Mouse (Mus musculus): ENCODE measurements around the gene Col6a6. TPM values are rescaled to one million over a fixed set of nuclear protein-coding genes. Genes with fewer than 3 reads are reported as not detected.

Col6a6 gene
- total and polyA plus RNA-seq, 2 experiments from 2014 or later, result 0.23 to 0.31 TPM

DNA sequence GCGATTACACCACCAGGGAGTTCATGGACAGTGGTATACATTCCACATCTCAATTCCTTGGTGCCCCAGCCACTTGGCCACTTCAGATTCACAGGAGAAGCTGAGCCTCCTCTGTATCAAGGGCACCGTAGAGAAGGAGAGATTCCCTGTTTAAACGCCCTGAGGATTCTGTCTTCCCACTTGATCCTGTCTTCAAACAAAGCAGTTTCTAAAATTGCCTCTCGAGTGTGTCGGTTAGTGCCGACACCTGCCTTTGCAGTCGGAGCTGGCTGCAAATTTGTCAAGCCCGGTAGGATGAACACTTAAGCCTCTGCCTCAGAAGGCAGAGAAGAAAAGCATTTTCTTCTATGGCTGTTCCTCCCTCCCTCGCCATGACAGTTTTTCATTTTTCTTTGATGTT, 134.9 kb downstream of the Col6a6 start:
- H3K9me3 ChIP-seq (ENCODE audit: low read length), result no peaks in the 10 kb centered on the region
- peaks cover 4% of the 10 kb centered on the region; the same call in 1 of the 2 replicates for H3K36me3 ChIP-seq (ENCODE audit: insufficient read depth, low read length)
- H3K27ac ChIP-seq, result no peak overlapping the region
- H3K4me2 ChIP-seq (ENCODE audit: low read depth, low read length), result no peak overlapping the region
- peaks cover under 1% of the 10 kb centered on the region; the same call in 1 of the 2 replicates for H3K4me1 ChIP-seq (ENCODE audit: insufficient read depth, low read length)
- H3K27me3 ChIP-seq (ENCODE audit: insufficient read depth, low read length), result no peaks in the 10 kb centered on the region
- no peak overlapping the region for H3K4me3 ChIP-seq (ENCODE audit: low read length)
- WGBS, result 71% methylated on average over 9 of the region's 9 CpGs
- no peak overlapping the region for H3K9ac ChIP-seq (replicated peaks; ENCODE audit: low read length)
- DNase-seq (ENCODE audit: low spot score) (no peak), ATAC-seq (no peak)
- TF ChIP-seq CTCF (IDR thresholded peaks at IDR 0.05; ENCODE audit: low read depth), result no peak

DNA sequence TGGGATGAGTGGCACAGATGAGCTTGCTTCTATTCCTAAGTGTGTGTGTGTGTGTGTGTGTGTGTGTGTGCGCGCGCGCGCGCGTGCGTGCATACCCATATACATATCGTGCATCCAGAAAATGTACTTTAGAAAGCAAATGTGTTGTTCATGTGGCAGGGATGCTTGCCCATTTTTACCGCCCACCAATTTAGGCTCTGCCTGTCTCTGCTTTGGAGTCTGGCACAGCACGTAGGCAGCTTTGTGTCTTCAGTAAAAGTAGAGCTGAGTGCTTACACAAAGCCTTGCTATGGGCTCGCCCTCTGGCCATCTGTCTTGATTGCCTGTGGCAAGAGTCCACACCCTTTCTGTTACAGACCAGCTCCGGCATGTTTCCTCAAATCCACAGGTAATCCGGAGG, 135.5 kb downstream of the Col6a6 start:
- no peak overlapping the region for H3K4me3 ChIP-seq (ENCODE audit: low read length)
- peaks cover 9% of the 10 kb centered on the region; the same call in 1 of the 2 replicates for H3K36me3 ChIP-seq (ENCODE audit: insufficient read depth, low read length)
- no peak for TF ChIP-seq CTCF (IDR thresholded peaks at IDR 0.05; ENCODE audit: low read depth)
- H3K27me3 ChIP-seq (ENCODE audit: insufficient read depth, low read length), result no peaks in the 10 kb centered on the region
- H3K27ac ChIP-seq, result no peak overlapping the region
- H3K4me1 ChIP-seq (ENCODE audit: insufficient read depth, low read length), result no peaks in the 10 kb centered on the region
- 93% methylated on average over 14 of the region's 14 CpGs for WGBS
- H3K4me2 ChIP-seq (ENCODE audit: low read depth, low read length), result no peak overlapping the region
- DNase-seq (ENCODE audit: low spot score) (no peak), ATAC-seq (no peak)
- H3K9ac ChIP-seq (replicated peaks; ENCODE audit: low read length), result no peak overlapping the region
- no peaks in the 10 kb centered on the region for H3K9me3 ChIP-seq (ENCODE audit: low read length)

DNA sequence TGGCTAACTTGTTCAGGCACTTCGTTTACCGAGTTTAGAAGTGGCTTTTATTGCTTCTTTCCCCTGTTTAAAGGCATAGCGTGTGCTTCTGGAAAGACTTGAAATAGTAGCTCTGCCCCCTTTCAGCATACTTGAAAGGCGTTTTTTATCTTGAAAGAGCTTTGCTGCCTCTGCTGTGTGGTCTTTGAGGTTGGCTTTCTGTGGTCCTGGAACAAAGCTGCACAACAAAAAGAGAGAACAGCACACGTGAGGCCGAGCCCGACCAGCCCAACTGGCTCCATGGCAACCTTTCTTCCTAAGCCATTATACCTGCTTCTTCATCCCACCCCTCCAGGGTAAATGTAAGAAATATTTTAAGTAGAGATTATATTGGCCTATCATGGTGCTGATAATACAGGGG, 138.5 kb downstream of the Col6a6 start:
- Histone ChIP-seq H3K4me1 (ENCODE audit: insufficient read depth, low read length) (no peaks in the 10 kb centered on the region), H3K4me3 (ENCODE audit: low read length) (no peak overlapping the region), H3K36me3 (ENCODE audit: insufficient read depth, low read length) (peaks cover 35% of the 10 kb centered on the region), H3K27ac (no peak overlapping the region), H3K9ac (replicated peaks; ENCODE audit: low read length) (no peak overlapping the region), H3K4me2 (ENCODE audit: low read depth, low read length) (no peak overlapping the region), H3K9me3 (ENCODE audit: low read length) (no peaks in the 10 kb centered on the region), H3K27me3 (ENCODE audit: insufficient read depth, low read length) (no peaks in the 10 kb centered on the region)
- no peak for DNase-seq (ENCODE audit: low spot score)
- ATAC-seq, result no peak
- no peak for TF ChIP-seq CTCF (IDR thresholded peaks at IDR 0.05; ENCODE audit: low read depth)
- WGBS, result 42% methylated on average over 7 of the region's 7 CpGs

DNA sequence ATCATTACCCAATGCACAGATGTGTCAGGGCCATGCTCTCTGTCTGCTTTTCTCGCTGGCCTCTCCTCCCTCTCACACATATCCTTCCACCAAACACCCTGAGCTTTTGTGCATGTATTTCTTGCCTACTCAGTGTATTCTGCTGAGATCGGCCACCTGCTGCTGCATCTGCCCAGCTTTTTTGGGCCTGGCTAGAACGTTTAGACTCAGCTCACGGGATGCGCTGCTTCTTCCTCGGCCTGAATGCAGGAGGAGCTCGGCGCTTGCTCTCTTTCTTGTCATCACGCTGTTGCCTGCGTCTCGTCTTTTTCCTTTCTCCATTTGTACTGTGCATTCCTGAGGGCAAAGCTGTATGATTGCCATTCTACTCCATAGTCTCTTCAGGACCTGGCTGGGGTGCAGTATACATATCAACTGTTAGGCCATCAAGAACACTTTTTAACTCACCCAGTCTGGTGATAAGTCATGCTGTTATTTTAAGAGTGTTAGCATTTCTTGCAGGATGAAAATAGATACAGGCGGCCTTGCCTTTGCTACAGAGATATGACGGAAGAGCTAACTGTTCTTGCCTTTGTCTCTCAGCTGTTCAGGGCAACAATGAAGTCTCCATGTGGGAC, 143.3 kb downstream of the Col6a6 start:
- no peaks in the 10 kb centered on the region for H3K4me1 ChIP-seq (ENCODE audit: insufficient read depth, low read length)
- H3K27me3 ChIP-seq (ENCODE audit: insufficient read depth, low read length), result no peaks in the 10 kb centered on the region
- no peak for TF ChIP-seq CTCF (IDR thresholded peaks at IDR 0.05; ENCODE audit: low read depth)
- DNase-seq (ENCODE audit: low spot score), result no peak
- 84% methylated on average over 13 of the region's 13 CpGs for WGBS
- H3K4me3 ChIP-seq (ENCODE audit: low read length), result no peak overlapping the region
- H3K36me3 ChIP-seq (ENCODE audit: insufficient read depth, low read length), result peaks cover 48% of the 10 kb centered on the region
- no peak overlapping the region for H3K4me2 ChIP-seq (ENCODE audit: low read depth, low read length)
- ATAC-seq, result no peak
- H3K9me3 ChIP-seq (ENCODE audit: low read length), result no peaks in the 10 kb centered on the region
- no peak overlapping the region for H3K27ac ChIP-seq
- H3K9ac ChIP-seq (replicated peaks; ENCODE audit: low read length), result no peak overlapping the region

DNA sequence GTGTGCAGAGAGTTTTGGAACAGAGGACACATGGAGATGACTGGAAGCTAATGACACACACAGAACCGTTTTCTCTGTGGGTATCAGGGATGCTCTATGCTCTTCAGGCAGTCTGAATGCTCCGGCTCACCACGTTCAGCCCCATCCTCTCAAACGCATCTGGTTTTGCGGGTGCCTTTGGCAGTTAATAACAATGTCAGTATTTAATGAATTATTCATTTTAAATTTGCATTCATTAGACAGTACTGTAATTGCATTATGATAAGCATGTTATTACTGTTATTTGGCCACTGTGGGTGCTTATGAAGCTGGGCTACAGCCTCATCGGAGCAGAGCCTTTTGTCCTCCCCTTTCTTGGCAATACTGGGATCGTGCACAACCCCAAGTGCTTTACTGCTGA, 146.6 kb downstream of the Col6a6 start:
- DNase-seq (ENCODE audit: low spot score), result no peak
- no peak overlapping the region for H3K9ac ChIP-seq (replicated peaks; ENCODE audit: low read length)
- peak; percentile 49; the same call in 1 of the 2 replicates for ATAC-seq

DNA sequence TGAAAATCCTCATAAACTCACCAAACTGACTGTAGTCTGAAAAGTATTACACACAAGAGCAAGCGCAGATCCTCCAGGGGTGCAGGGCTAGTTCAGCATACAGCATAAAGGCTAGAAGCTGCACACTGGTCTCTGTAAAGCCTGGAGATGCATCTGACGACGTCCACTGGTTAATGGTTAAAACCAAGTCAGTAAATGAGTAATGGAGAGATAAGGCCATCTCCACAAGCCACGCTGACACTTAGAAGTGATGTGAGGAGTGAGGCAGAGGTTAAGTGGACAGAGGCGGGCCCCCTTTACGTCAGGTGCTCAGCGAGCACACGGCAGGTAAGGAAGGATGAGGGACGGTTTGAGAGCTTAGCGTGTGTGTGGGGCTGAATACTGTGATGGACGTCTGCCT, 152.0 kb downstream of the Col6a6 start:
- DNase-seq (ENCODE audit: low spot score) (no peak), ATAC-seq (no peak)
- 84% methylated on average over 11 of the region's 11 CpGs for WGBS
- no peak overlapping the region for H3K27ac ChIP-seq
- H3K9me3 ChIP-seq (ENCODE audit: low read length), result no peaks in the 10 kb centered on the region
- peaks cover 45% of the 10 kb centered on the region for H3K36me3 ChIP-seq (ENCODE audit: insufficient read depth, low read length)
- no peak for TF ChIP-seq CTCF (IDR thresholded peaks at IDR 0.05; ENCODE audit: low read depth)
- no peaks in the 10 kb centered on the region for H3K27me3 ChIP-seq (ENCODE audit: insufficient read depth, low read length)
- no peak overlapping the region for H3K4me3 ChIP-seq (ENCODE audit: low read length)
- no peaks in the 10 kb centered on the region for H3K4me1 ChIP-seq (ENCODE audit: insufficient read depth, low read length)
- no peak overlapping the region for H3K9ac ChIP-seq (replicated peaks; ENCODE audit: low read length)
- H3K4me2 ChIP-seq (ENCODE audit: low read depth, low read length), result no peak overlapping the region

More for the DNA sequence above, 146.6 kb downstream of the Col6a6 start:
- no peaks in the 10 kb centered on the region for H3K4me1 ChIP-seq (ENCODE audit: insufficient read depth, low read length)
- no peak overlapping the region for H3K4me3 ChIP-seq (ENCODE audit: low read length)
- H3K4me2 ChIP-seq (ENCODE audit: low read depth, low read length), result no peak overlapping the region
- H3K27ac ChIP-seq, result no peak overlapping the region
- TF ChIP-seq CTCF (IDR thresholded peaks at IDR 0.05; ENCODE audit: low read depth), result no peak
- H3K9me3 ChIP-seq (ENCODE audit: low read length), result no peaks in the 10 kb centered on the region
- 38% methylated on average over 7 of the region's 7 CpGs for WGBS
- no peaks in the 10 kb centered on the region for H3K27me3 ChIP-seq (ENCODE audit: insufficient read depth, low read length)
- H3K36me3 ChIP-seq (ENCODE audit: insufficient read depth, low read length), result peaks cover 53% of the 10 kb centered on the region

DNA sequence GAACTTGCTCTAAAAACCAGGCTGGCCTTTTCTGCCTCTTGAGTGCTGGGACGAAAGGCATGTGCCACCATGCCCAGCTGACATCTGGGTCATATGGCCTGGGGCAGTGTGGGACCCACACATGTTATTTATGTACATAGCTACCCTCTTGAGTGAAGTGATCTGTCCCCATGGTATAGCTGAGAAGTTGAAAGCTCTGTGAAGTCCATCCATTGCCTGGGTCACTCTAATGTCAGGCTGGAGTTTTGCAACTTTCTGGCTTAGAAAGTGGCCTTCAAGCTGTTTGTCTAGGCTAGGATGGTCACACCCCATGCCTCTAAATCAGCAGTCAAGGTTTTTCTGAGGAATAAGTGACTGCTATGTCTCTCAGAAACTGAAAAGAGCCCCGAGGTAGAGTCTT, 155.9 kb downstream of the Col6a6 start:
- H3K4me3 ChIP-seq (ENCODE audit: low read length), result no peak overlapping the region
- 91% methylated on average over 2 of the region's 2 CpGs for WGBS
- no peaks in the 10 kb centered on the region for H3K27me3 ChIP-seq (ENCODE audit: insufficient read depth, low read length)
- H3K9ac ChIP-seq (replicated peaks; ENCODE audit: low read length), result no peak overlapping the region
- no peak overlapping the region for H3K4me2 ChIP-seq (ENCODE audit: low read depth, low read length)
- no peaks in the 10 kb centered on the region for H3K4me1 ChIP-seq (ENCODE audit: insufficient read depth, low read length)
- no peak for ATAC-seq
- TF ChIP-seq CTCF (IDR thresholded peaks at IDR 0.05; ENCODE audit: low read depth), result no peak
- peaks cover 51% of the 10 kb centered on the region for H3K36me3 ChIP-seq (ENCODE audit: insufficient read depth, low read length)
- DNase-seq (ENCODE audit: low spot score), result no peak
- no peak overlapping the region for H3K27ac ChIP-seq
- H3K9me3 ChIP-seq (ENCODE audit: low read length), result no peaks in the 10 kb centered on the region
